Mouse (Mus musculus): Measurements from ENCODE around the gene Hsbp1.

- TF ChIP-seq CTCF (IDR thresholded peaks at IDR 0.05; ENCODE audit: control insufficient read depth, insufficient read depth, low read length) (no peak), POLR2A (IDR thresholded peaks at IDR 0.05; ENCODE audit: borderline replicate concordance, control insufficient read depth, low read depth, low read length) (no peak)
Measured at GRCm38 (mm10) chr8:119394097-119394496, 49.8 kb downstream of the Hsbp1 start.
